Mouse (Mus musculus): ENCODE measurements at regions not wholly inside any gene's neighbourhood (a gene's known extent, or its start where the extent isn't known, plus 50 kb on each side); places are given as distances from the start of the nearest gene placed in this dataset.

- no peak overlapping the region for H3K9ac ChIP-seq (ENCODE audit: insufficient read depth, low read depth)
- TF ChIP-seq RCOR1 (conservative IDR thresholded peaks at IDR 0.05; ENCODE audit: low read depth, low read length) (no peak), SIN3A (IDR thresholded peaks at IDR 0.05; ENCODE audit: low read length) (no peak), ZMIZ1 (IDR thresholded peaks at IDR 0.05; ENCODE audit: low read depth, low read length) (no peak)
- H3K27ac ChIP-seq (ENCODE audit: insufficient read depth, low read depth), result no peak overlapping the region
- no peaks in the 10 kb centered on the region for H3K4me1 ChIP-seq (ENCODE audit: control insufficient read depth in 1 of 2, insufficient read depth in 2 of 2)
- dilution Hi-C loops (cut with MboI; ENCODE audit: extremely low pct_ligation_motif_present, extremely low pct_unique_long_range_greater_than_20kb, low sequenced_read_pairs), result no loop called here
- H3K4me3 ChIP-seq (replicated peaks in 1 of 3; ENCODE audit: low read depth in 2 of 3, low read length in 2 of 3, poor library complexity in 1 of 3), result no peak overlapping the region
- no peaks in the 10 kb centered on the region for H3K79me2 ChIP-seq (replicated peaks; ENCODE audit: control insufficient read depth, extremely low read depth, insufficient read depth, poor library complexity, severe bottlenecking)
- no peaks in the 10 kb centered on the region for H3K36me3 ChIP-seq (replicated peaks in 1 of 2; ENCODE audit: control insufficient read depth in 1 of 2, insufficient read depth in 1 of 2, low read length in 1 of 2)
- no peak for DNase-seq (ENCODE audit: extremely low read depth)
- H3K4me2 ChIP-seq (ENCODE audit: insufficient read depth, low read depth, poor library complexity, severe bottlenecking), result no peak overlapping the region
- in situ Hi-C loops (cut with MboI; ENCODE audit: low pct_ligation_motif_present, low pct_unique_long_range_greater_than_20kb, low sequenced_read_pairs), result no loop called here
- no peaks in the 10 kb centered on the region for H3K27me3 ChIP-seq (replicated peaks)
- H3K9me3 ChIP-seq (replicated peaks; ENCODE audit: low read length), result no peaks in the 10 kb centered on the region
Measured at GRCm38 (mm10) chr5:42525431-42525830, 457.7 kb downstream of the Gm16223 start.

- dilution Hi-C loops (cut with MboI; ENCODE audit: extremely low pct_ligation_motif_present, extremely low pct_unique_long_range_greater_than_20kb, low sequenced_read_pairs), result no loop called here
Measured at GRCm38 (mm10) chr5:42560537-42560936, 492.8 kb downstream of the Gm16223 start.

GRCm38 (mm10) chr5:42563406-42563805 lies 495.6 kb downstream of the Gm16223 start:
- no peak for DNase-seq (ENCODE audit: extremely low read depth)
- no peak overlapping the region for H3K9ac ChIP-seq (ENCODE audit: insufficient read depth, low read depth)
- H3K9me3 ChIP-seq (replicated peaks; ENCODE audit: low read length), result no peaks in the 10 kb centered on the region
- H3K27ac ChIP-seq (ENCODE audit: insufficient read depth, low read depth), result no peak overlapping the region
- in situ Hi-C loops (cut with MboI; ENCODE audit: low pct_ligation_motif_present, low pct_unique_long_range_greater_than_20kb, low sequenced_read_pairs), result no loop called here
- dilution Hi-C loops (cut with MboI; ENCODE audit: extremely low pct_ligation_motif_present, extremely low pct_unique_long_range_greater_than_20kb, low sequenced_read_pairs), result no loop called here
- H3K4me2 ChIP-seq (ENCODE audit: insufficient read depth, low read depth, poor library complexity, severe bottlenecking), result no peak overlapping the region
- H3K4me1 ChIP-seq (ENCODE audit: control insufficient read depth in 1 of 2, insufficient read depth in 2 of 2), result no peaks in the 10 kb centered on the region
- TF ChIP-seq RCOR1 (conservative IDR thresholded peaks at IDR 0.05; ENCODE audit: low read depth, low read length), result no peak
- H3K4me3 ChIP-seq (replicated peaks in 1 of 3; ENCODE audit: low read depth in 2 of 3, low read length in 2 of 3, poor library complexity in 1 of 3), result no peak overlapping the region
- no peaks in the 10 kb centered on the region for H3K79me2 ChIP-seq (replicated peaks; ENCODE audit: control insufficient read depth, extremely low read depth, insufficient read depth, poor library complexity, severe bottlenecking)
- H3K27me3 ChIP-seq (replicated peaks), result no peaks in the 10 kb centered on the region
- H3K36me3 ChIP-seq (replicated peaks in 1 of 2; ENCODE audit: control insufficient read depth in 1 of 2, insufficient read depth in 1 of 2, low read length in 1 of 2), result no peaks in the 10 kb centered on the region

More at GRCm38 (mm10) chr5:42560537-42560936, 492.8 kb downstream of the Gm16223 start:
- Histone ChIP-seq H3K4me2 (ENCODE audit: insufficient read depth, low read depth, poor library complexity, severe bottlenecking) (no peak overlapping the region), H3K9ac (ENCODE audit: insufficient read depth, low read depth) (no peak overlapping the region), H3K9me3 (replicated peaks; ENCODE audit: low read length) (no peaks in the 10 kb centered on the region), H3K4me1 (ENCODE audit: control insufficient read depth in 1 of 2, insufficient read depth in 2 of 2) (no peaks in the 10 kb centered on the region), H3K27me3 (replicated peaks) (no peaks in the 10 kb centered on the region), H3K4me3 (replicated peaks in 1 of 3; ENCODE audit: low read depth in 2 of 3, low read length in 2 of 3, poor library complexity in 1 of 3) (no peak overlapping the region), H3K36me3 (replicated peaks in 1 of 2; ENCODE audit: control insufficient read depth in 1 of 2, insufficient read depth in 1 of 2, low read length in 1 of 2) (no peaks in the 10 kb centered on the region), H3K27ac (ENCODE audit: insufficient read depth, low read depth) (no peak overlapping the region), H3K79me2 (replicated peaks; ENCODE audit: control insufficient read depth, extremely low read depth, insufficient read depth, poor library complexity, severe bottlenecking) (no peaks in the 10 kb centered on the region)
- TF ChIP-seq MEF2A (IDR thresholded peaks at IDR 0.05; ENCODE audit: borderline replicate concordance, low read depth, low read length), result no peak
- no peak for TF ChIP-seq ETS1 (conservative IDR thresholded peaks at IDR 0.05; ENCODE audit: low read depth, low read length)
- no peak for TF ChIP-seq TCF12 (IDR thresholded peaks at IDR 0.05; ENCODE audit: low read depth, low read length)
- no peak for TF ChIP-seq USF1 (IDR thresholded peaks at IDR 0.05; ENCODE audit: low read depth, low read length)
- TF ChIP-seq RAD21 (IDR thresholded peaks at IDR 0.05; ENCODE audit: low read depth, low read length), result no peak
- no peak for TF ChIP-seq MAFK (IDR thresholded peaks at IDR 0.05; ENCODE audit: insufficient replicate concordance, low read length)
- no peak for TF ChIP-seq PAX5 (IDR thresholded peaks at IDR 0.05; ENCODE audit: low read length)
- TF ChIP-seq SIN3A (IDR thresholded peaks at IDR 0.05; ENCODE audit: low read length), result no peak
- no peak for TF ChIP-seq ZC3H11A (IDR thresholded peaks at IDR 0.05; ENCODE audit: low read depth, low read length)
- no peak for TF ChIP-seq USF2 (conservative IDR thresholded peaks at IDR 0.05; ENCODE audit: low read depth, low read length)
- TF ChIP-seq MXI1 (IDR thresholded peaks at IDR 0.05; ENCODE audit: low read depth, low read length), result no peak
- TF ChIP-seq SMC3 (IDR thresholded peaks at IDR 0.05; ENCODE audit: low read depth, low read length), result no peak
- TF ChIP-seq ZKSCAN1 (IDR thresholded peaks at IDR 0.05; ENCODE audit: borderline replicate concordance, low read depth, low read length), result no peak
- no peak for TF ChIP-seq RCOR1 (conservative IDR thresholded peaks at IDR 0.05; ENCODE audit: low read depth, low read length)
- TF ChIP-seq POLR2AphosphoS2 (IDR thresholded peaks at IDR 0.05; ENCODE audit: low read depth, low read length), result no peak
- no peak for TF ChIP-seq KAT2A (IDR thresholded peaks at IDR 0.05; ENCODE audit: insufficient replicate concordance, low read length)
- no peak for TF ChIP-seq UBTF (IDR thresholded peaks at IDR 0.05; ENCODE audit: low read depth, low read length)
- in situ Hi-C loops (cut with MboI; ENCODE audit: low pct_ligation_motif_present, low pct_unique_long_range_greater_than_20kb, low sequenced_read_pairs), result no loop called here
- DNase-seq (ENCODE audit: extremely low read depth), result no peak
